Mouse (Mus musculus) MEL (cell line): Measurements from ENCODE around the gene Rabgap1l. TPM values are rescaled to one million over a fixed set of nuclear protein-coding genes. Genes with fewer than 3 reads are reported as not detected.

Source experiments
- DNase-seq: peaks from one replicate; pipeline ENCODE4 v3.0.0; 2011; ENCODE audit warnings: low read depth, low spot score
- H3K27ac ChIP-seq: 2 replicates; pipeline ENCODE4 v1.5.1; 2012; ENCODE audit warnings: low read depth, mild to moderate bottlenecking, control low read depth, low read length, moderate library complexity; ENCODE audit not compliant: control insufficient read depth
- H3K27me3 ChIP-seq, 2 experiments: fragments of 150-350 bp in 1 of 2; sonication (generic) in 1 of 2; 2 replicates each; pipeline ENCODE4 v1.6.1; 2012; ENCODE audit warnings: low read length in 2 of 2, mild to moderate bottlenecking in 2 of 2, improper control_type of control experiment in 1 of 2, moderate library complexity in 1 of 2; ENCODE audit not compliant: insufficient read depth in 2 of 2, control insufficient read depth in 1 of 2
- H3K36me3 ChIP-seq, 2 experiments: 2 replicates each; pipeline ENCODE4 v1.6.1; 2012 to 2014; ENCODE audit warnings: low read length in 2 of 2, improper control_type of control experiment in 1 of 2, inconsistent platforms in 1 of 2, mild to moderate bottlenecking in 1 of 2; ENCODE audit not compliant: insufficient read depth in 2 of 2, control insufficient read depth in 1 of 2
- H3K4me1 ChIP-seq, 2 experiments: fragments of 150-350 bp in 1 of 2; sonication (generic) in 1 of 2; 2 replicates each; pipeline ENCODE4 v1.6.1; 2012; ENCODE audit warnings: low read length in 2 of 2, improper control_type of control experiment in 1 of 2, mild to moderate bottlenecking in 1 of 2; ENCODE audit not compliant: insufficient read depth in 2 of 2, control insufficient read depth in 1 of 2
- H3K4me3 ChIP-seq, 2 experiments: fragments of 150-350 bp in 1 of 2; sonication (generic) in 1 of 2; 2 replicates each; pipeline ENCODE4 v1.5.1; 2012; ENCODE audit warnings: low read depth in 2 of 2, low read length in 2 of 2, mild to moderate bottlenecking in 2 of 2, moderate library complexity in 2 of 2, control low read depth in 1 of 2, improper control_type of control experiment in 1 of 2; ENCODE audit not compliant: control insufficient read depth in 1 of 2, insufficient read depth in 1 of 2
- H3K79me2 ChIP-seq: 2 replicates; pipeline ENCODE4 v1.6.1; 2012; ENCODE audit warnings: mild to moderate bottlenecking, low read length, moderate library complexity; ENCODE audit not compliant: control insufficient read depth, poor library complexity, insufficient read depth
- H3K9ac ChIP-seq: 2 replicates; pipeline ENCODE4 v1.6.1; 2012; ENCODE audit warnings: low read depth, mild to moderate bottlenecking, control low read depth, low read length, moderate library complexity; ENCODE audit not compliant: control insufficient read depth, poor library complexity, severe bottlenecking
- H3K9me3 ChIP-seq: fragments of 150-350 bp; sonication (generic); replicated peaks from 2 replicates; pipeline ENCODE4 v1.6.1; 2012; ENCODE audit warnings: mild to moderate bottlenecking, low read length, improper control_type of control experiment, moderate library complexity; ENCODE audit not compliant: insufficient read depth
- BHLHE40 ChIP-seq: IDR thresholded peaks from 2 replicates; pipeline ENCODE4 v1.6.1; 2012; ENCODE audit warnings: low read depth, mild to moderate bottlenecking, inconsistent platforms, low read length, improper control_type of control experiment, borderline replicate concordance
- CHD2 ChIP-seq: IDR thresholded peaks from 2 replicates; pipeline ENCODE4 v1.6.1; 2011; ENCODE audit warnings: low read length, improper control_type of control experiment
- EP300 ChIP-seq, 2 experiments: IDR thresholded peaks; 2 replicates each; pipeline ENCODE4 v1.6.1; 2011; ENCODE audit warnings: improper control_type of control experiment in 2 of 2, low read length in 2 of 2, low read depth in 1 of 2, mild to moderate bottlenecking in 1 of 2
- GABPA ChIP-seq: IDR thresholded peaks from 2 replicates; pipeline ENCODE4 v1.6.1; 2012; ENCODE audit warnings: low read depth, mild to moderate bottlenecking, inconsistent platforms, low read length, improper control_type of control experiment, moderate library complexity
- MAFK ChIP-seq: IDR thresholded peaks from 2 replicates; pipeline ENCODE4 v1.6.1; 2011; ENCODE audit warnings: low read depth, mild to moderate bottlenecking, low read length, improper control_type of control experiment, borderline replicate concordance
- MAX ChIP-seq: IDR thresholded peaks from 2 replicates; pipeline ENCODE4 v1.6.1; 2011; ENCODE audit warnings: low read length, improper control_type of control experiment
- MYC ChIP-seq: IDR thresholded peaks from 2 replicates; pipeline ENCODE4 v1.6.1; 2011; ENCODE audit warnings: low read depth, mild to moderate bottlenecking, low read length, improper control_type of control experiment, moderate library complexity
- NELFE ChIP-seq: IDR thresholded peaks from 2 replicates; pipeline ENCODE4 v1.6.1; 2011; ENCODE audit warnings: low read depth, low read length, improper control_type of control experiment
- POLR2A ChIP-seq, 2 experiments: IDR thresholded peaks; 2 replicates each; pipeline ENCODE4 v1.6.1; 2011 to 2012; ENCODE audit warnings: low read length in 2 of 2, mild to moderate bottlenecking in 2 of 2, control low read depth in 1 of 2, improper control_type of control experiment in 1 of 2, low read depth in 1 of 2, moderate library complexity in 1 of 2; ENCODE audit not compliant: control insufficient read depth in 1 of 2, insufficient read depth in 1 of 2, poor library complexity in 1 of 2
- POLR2AphosphoS2 ChIP-seq: IDR thresholded peaks from 2 replicates; pipeline ENCODE4 v1.6.1; 2011; ENCODE audit warnings: low read length, improper control_type of control experiment
- RAD21 ChIP-seq: IDR thresholded peaks from 2 replicates; pipeline ENCODE4 v1.6.1; 2011; ENCODE audit warnings: mild to moderate bottlenecking, low read depth, low read length, improper control_type of control experiment
- SIN3A ChIP-seq: IDR thresholded peaks from 2 replicates; pipeline ENCODE4 v1.6.1; 2012; ENCODE audit warnings: low read length, improper control_type of control experiment, inconsistent platforms
- USF2 ChIP-seq, 2 experiments: IDR thresholded peaks; 2 replicates each; pipeline ENCODE4 v1.6.1; 2011 to 2012; ENCODE audit warnings: improper control_type of control experiment in 2 of 2, low read length in 2 of 2, borderline replicate concordance in 1 of 2, inconsistent platforms in 1 of 2, low read depth in 1 of 2, mild to moderate bottlenecking in 1 of 2; ENCODE audit not compliant: insufficient read depth in 1 of 2
- ZKSCAN1 ChIP-seq: IDR thresholded peaks from 2 replicates; pipeline ENCODE4 v1.6.1; 2012; ENCODE audit warnings: low read depth, mild to moderate bottlenecking, inconsistent platforms, low read length, improper control_type of control experiment, moderate library complexity
- ZMIZ1 ChIP-seq: IDR thresholded peaks from 2 replicates; pipeline ENCODE4 v1.6.1; 2012; ENCODE audit warnings: low read depth, mild to moderate bottlenecking, inconsistent platforms, low read length, improper control_type of control experiment, moderate library complexity
- polyA plus RNA-seq, 2 experiments: library from polyadenylated mRNA; stranded (reverse) in 1 of 2; unstranded in 1 of 2; fragments of >175 nt in 1 of 2; fragments of >200 nt in 1 of 2; gene quantifications; 2 replicates each; pipeline versions ENCODE4 v1.2.1 to v1.2.4; 2012; ENCODE audit warnings: low replicate concordance in 2 of 2, low read depth in 1 of 2; ENCODE audit not compliant: insufficient read length in 2 of 2, insufficient read depth in 1 of 2, missing spikeins in 1 of 2
- total RNA-seq: library from RNA; depleted of rRNA; stranded (reverse); fragments of 300-350 nt; gene quantifications from 2 replicates; pipeline ENCODE4 v1.2.3, GENCODE M21; 2012

Rabgap1l gene
- total and polyA plus RNA-seq, 3 experiments: 24.1 to 26.2 TPM; not detected in 1

DNA sequence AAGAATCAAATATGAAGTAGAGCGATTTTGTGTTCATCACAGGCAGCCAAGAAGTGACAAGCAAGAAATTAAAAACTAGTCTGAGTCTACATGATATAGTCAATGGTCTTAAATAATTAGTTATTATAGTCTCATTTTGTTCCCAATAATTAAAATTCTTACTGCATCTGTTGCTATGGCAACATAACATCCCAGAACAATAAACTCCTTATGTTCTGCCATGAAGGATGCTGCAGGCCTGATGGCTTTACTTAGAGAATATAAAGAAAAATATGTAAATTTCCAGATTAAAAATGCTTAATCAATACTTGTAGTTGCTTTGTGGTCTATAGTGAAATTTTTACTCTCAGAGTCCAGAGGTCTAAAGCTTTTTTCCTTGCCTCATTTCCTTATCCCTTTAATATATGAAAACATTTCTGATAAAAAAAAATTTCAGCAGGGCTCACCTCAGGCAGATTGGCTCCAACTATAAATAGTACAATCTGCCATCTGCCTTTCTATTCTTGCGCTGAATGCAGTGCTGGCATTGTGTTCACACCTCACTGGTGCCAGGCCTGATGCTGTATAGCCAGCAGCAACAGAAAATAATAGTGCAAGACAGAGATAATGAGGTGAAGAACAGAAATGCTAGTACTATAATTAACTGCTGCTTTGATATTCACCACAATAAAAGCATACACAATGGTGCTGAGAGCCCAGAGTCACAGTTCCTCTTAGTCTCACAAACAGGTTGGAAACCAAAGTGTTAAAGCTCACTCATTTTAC lies 258.3 kb downstream of the Rabgap1l start:
- Histone ChIP-seq H3K9me3 (no peaks in the 10 kb centered on the region), H3K36me3 (no peaks in the 10 kb centered on the region), H3K4me3 (no peak overlapping the region), H3K27me3 (no peaks in the 10 kb centered on the region), H3K9ac (no peak overlapping the region), H3K4me1 (no peaks in the 10 kb centered on the region), H3K79me2 (no peaks in the 10 kb centered on the region), H3K27ac (no peak overlapping the region)
- no peak for TF ChIP-seq MAFK
- TF ChIP-seq ZMIZ1: no peak
- TF ChIP-seq NELFE: no peak
- no peak for TF ChIP-seq SIN3A
- no peak for TF ChIP-seq CHD2
- TF ChIP-seq USF2 (IDR thresholded peaks at IDR 0.05; ENCODE audit: borderline replicate concordance in 1 of 2, insufficient read depth in 1 of 2, low read depth in 1 of 2, low read length in 2 of 2): no peak
- no peak for TF ChIP-seq MYC
- no peak for TF ChIP-seq POLR2AphosphoS2
- no peak for TF ChIP-seq POLR2A (IDR thresholded peaks at IDR 0.05; ENCODE audit: control insufficient read depth in 1 of 2, insufficient read depth in 1 of 2, low read depth in 1 of 2, low read length in 2 of 2, poor library complexity in 1 of 2)
- no peak for TF ChIP-seq EP300 (IDR thresholded peaks at IDR 0.05; ENCODE audit: low read depth in 1 of 2, low read length in 2 of 2)
- TF ChIP-seq BHLHE40: no peak
- TF ChIP-seq MAX: no peak
- DNase-seq: no peak

DNA sequence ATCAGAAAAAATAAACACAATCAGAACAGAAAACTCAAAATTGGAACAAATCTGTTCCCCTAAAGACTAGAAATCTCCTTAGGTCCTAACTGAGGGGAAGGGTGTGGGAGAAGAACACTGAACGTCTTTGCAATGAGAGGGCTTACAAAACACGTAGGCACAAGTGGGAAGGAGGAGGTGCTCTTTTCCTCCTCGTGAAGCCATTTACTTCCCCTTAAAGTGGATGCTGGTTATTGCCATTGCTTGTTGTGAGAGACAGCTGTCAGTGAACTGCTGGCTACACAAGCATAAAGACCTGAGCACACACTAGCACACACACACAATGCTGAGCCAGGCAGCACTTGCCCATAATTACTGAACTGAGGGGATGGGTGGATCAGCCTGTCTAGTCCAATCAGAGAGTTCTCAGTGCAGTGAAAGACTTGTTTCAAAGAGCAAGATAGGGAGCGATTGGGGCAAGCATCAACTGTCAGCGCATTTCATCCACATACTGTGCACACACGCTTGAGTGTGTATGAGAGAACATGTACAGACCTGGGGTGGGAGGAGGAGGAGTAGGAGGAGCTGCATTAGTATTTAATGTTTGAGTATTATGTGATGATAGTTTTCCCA lies 259.7 kb downstream of the Rabgap1l start:
- no peak overlapping the region for H3K27ac ChIP-seq
- TF ChIP-seq GABPA (no peak), ZKSCAN1 (no peak), RAD21 (no peak)
- TF ChIP-seq, all 39 proteins: peak for 0
- H3K4me1 ChIP-seq: no peaks in the 10 kb centered on the region
- no peaks in the 10 kb centered on the region for H3K9me3 ChIP-seq
- H3K36me3 ChIP-seq: no peaks in the 10 kb centered on the region
- H3K9ac ChIP-seq: no peak overlapping the region
- H3K4me3 ChIP-seq: no peak overlapping the region
- no peak for DNase-seq
- no peaks in the 10 kb centered on the region for H3K79me2 ChIP-seq
- H3K27me3 ChIP-seq: no peaks in the 10 kb centered on the region
